Mouse (Mus musculus): Measurements from ENCODE around the gene Cdk1. TPM values are rescaled to one million over a fixed set of nuclear protein-coding genes. Genes with fewer than 3 reads are reported as not detected.

Gene Cdk1
- total and polyA plus RNA-seq, 3 experiments: 0.52 to 1.1 (median 1.1) TPM

DNA sequence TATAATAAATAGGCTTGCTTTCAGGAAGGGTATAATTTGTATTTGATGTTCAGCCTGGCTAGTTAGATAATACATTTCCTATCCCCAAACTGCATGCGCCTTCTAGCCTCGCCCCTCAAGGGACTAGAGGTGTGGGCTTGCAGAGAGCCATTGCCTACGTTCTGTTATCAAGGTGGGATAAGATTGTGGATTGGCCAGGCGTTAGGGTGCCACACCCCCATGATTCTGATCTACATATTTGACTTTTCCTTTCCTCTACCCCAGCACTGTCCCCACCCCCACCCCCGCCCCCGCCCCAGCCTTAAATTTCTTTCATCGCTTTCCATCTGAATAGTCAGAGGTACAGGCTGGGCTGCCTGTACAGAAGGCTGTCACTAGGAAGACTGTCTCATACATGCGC is 34.0 kb upstream of the Cdk1 start:
- no peak overlapping the region for H3K4me3 ChIP-seq
- DNase-seq: no peak
- no peaks in the 10 kb centered on the region for H3K27me3 ChIP-seq (ENCODE audit: control insufficient read depth, insufficient read depth, low read length)
- intact Hi-C loops (cut with DNase I): no loop called here
- H3K27ac ChIP-seq: no peak overlapping the region
- no peaks in the 10 kb centered on the region for H3K36me3 ChIP-seq (ENCODE audit: control insufficient read depth, insufficient read depth, low read length)
- no peaks in the 10 kb centered on the region for H3K4me1 ChIP-seq (ENCODE audit: control insufficient read depth, insufficient read depth, low read length)
- H3K9ac ChIP-seq (ENCODE audit: low read depth, low read length): no peak overlapping the region
- WGBS: 70% methylated on average over 8 of the region's 8 CpGs
- no peak for TF ChIP-seq CTCF (IDR thresholded peaks at IDR 0.05)
- no peak for TF ChIP-seq POLR2A (IDR thresholded peaks at IDR 0.05; ENCODE audit: insufficient read depth, low read depth, low read length)
- no peak for TF ChIP-seq EP300 (IDR thresholded peaks at IDR 0.05; ENCODE audit: insufficient read depth, low read depth, low read length)
- no peaks in the 10 kb centered on the region for H3K79me2 ChIP-seq (replicated peaks; ENCODE audit: control insufficient read depth, insufficient read depth, low read length)

DNA sequence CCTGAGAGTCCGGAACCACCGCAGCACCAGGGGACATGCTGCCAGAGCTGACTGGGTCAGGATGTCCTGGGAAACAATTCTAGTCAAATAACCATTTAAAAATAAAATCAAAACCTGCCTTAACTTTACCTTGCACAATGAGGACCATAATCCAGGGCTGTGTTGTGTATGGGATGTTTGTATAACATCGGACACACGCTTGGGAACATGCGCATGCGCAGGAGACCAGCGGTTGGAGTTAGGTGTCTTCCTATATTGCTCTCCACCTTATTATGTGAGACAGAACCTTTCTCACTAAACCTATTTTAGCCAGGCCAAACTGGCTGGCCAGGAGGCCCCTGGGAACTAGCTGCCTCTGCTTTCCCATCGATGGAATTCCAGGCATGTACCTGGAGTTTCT is 32.4 kb upstream of the Cdk1 start:
- Histone ChIP-seq H3K9ac (ENCODE audit: low read depth, low read length) (no peak overlapping the region), H3K4me3 (no peak overlapping the region), H3K36me3 (ENCODE audit: control insufficient read depth, insufficient read depth, low read length) (no peaks in the 10 kb centered on the region), H3K79me2 (replicated peaks; ENCODE audit: control insufficient read depth, insufficient read depth, low read length) (no peaks in the 10 kb centered on the region), H3K27ac (no peak overlapping the region), H3K27me3 (ENCODE audit: control insufficient read depth, insufficient read depth, low read length) (no peaks in the 10 kb centered on the region), H3K4me1 (ENCODE audit: control insufficient read depth, insufficient read depth, low read length) (no peaks in the 10 kb centered on the region)
- intact Hi-C loops (cut with DNase I): no loop called here
- no peak for TF ChIP-seq CTCF (IDR thresholded peaks at IDR 0.05)
- no peak for TF ChIP-seq POLR2A (IDR thresholded peaks at IDR 0.05; ENCODE audit: insufficient read depth, low read depth, low read length)
- no peak for TF ChIP-seq EP300 (IDR thresholded peaks at IDR 0.05; ENCODE audit: insufficient read depth, low read depth, low read length)
- WGBS: 92% methylated on average over 8 of the region's 8 CpGs
- no peak for DNase-seq

DNA sequence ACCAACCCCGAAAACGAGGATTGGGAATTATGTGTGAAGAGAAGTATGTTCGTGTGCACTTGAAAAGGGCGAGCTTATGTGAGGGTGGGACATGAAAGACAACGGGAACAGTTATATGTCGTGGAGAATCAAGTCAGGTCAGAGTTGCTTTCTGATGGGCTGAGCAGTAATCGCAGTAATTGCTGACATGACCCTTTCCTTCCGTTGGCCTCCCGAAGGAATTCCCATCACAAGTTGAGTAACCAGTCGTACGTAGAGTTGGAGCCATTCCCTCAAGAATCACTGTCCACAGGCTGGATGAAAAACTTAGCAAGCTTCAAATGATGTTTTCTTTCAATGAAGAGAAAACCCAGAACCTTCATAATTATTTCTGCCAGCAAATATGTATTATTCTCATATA is 31.9 kb upstream of the Cdk1 start:
- whole genome bisulfite sequencing: 73% methylated on average over 11 of the region's 11 CpGs
- Histone ChIP-seq H3K4me1 (ENCODE audit: control insufficient read depth, insufficient read depth, low read length) (no peaks in the 10 kb centered on the region), H3K4me3 (no peak overlapping the region), H3K36me3 (ENCODE audit: control insufficient read depth, insufficient read depth, low read length) (no peaks in the 10 kb centered on the region), H3K9ac (ENCODE audit: low read depth, low read length) (no peak overlapping the region), H3K27ac (no peak overlapping the region), H3K79me2 (replicated peaks; ENCODE audit: control insufficient read depth, insufficient read depth, low read length) (no peaks in the 10 kb centered on the region), H3K27me3 (ENCODE audit: control insufficient read depth, insufficient read depth, low read length) (no peaks in the 10 kb centered on the region)
- intact Hi-C loops (cut with DNase I): no loop called here
- no peak for TF ChIP-seq POLR2A (IDR thresholded peaks at IDR 0.05; ENCODE audit: insufficient read depth, low read depth, low read length)
- TF ChIP-seq EP300 (IDR thresholded peaks at IDR 0.05; ENCODE audit: insufficient read depth, low read depth, low read length): no peak
- DNase-seq: no peak

DNA sequence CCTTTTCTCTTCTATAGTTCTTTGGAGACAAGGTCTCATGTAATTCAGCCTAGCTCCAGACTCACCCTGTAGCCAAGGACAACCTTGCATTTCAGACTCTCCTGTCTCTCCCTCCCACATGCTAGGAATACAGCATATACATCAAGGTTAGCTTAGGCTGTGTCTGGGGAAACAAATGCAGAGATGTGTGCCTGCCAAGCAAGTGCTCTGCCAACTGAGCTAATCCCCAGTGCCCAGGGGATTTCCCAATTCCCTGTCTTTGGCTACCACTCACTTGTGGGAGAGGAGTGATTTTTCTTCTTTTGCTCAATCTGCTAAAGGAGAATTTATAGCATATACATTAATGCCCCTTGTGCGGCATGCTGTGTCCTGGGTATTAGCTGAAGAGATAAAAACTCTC is 30.4 kb upstream of the Cdk1 start:
- no peak for TF ChIP-seq CTCF (IDR thresholded peaks at IDR 0.05)
- no peak for TF ChIP-seq POLR2A (IDR thresholded peaks at IDR 0.05; ENCODE audit: insufficient read depth, low read depth, low read length)
- no peak for TF ChIP-seq EP300 (IDR thresholded peaks at IDR 0.05; ENCODE audit: insufficient read depth, low read depth, low read length)
- no peak for DNase-seq
- Histone ChIP-seq H3K27me3 (ENCODE audit: control insufficient read depth, insufficient read depth, low read length) (no peaks in the 10 kb centered on the region), H3K9ac (ENCODE audit: low read depth, low read length) (no peak overlapping the region), H3K4me1 (ENCODE audit: control insufficient read depth, insufficient read depth, low read length) (no peaks in the 10 kb centered on the region), H3K4me3 (no peak overlapping the region), H3K36me3 (ENCODE audit: control insufficient read depth, insufficient read depth, low read length) (no peaks in the 10 kb centered on the region), H3K27ac (no peak overlapping the region), H3K79me2 (replicated peaks; ENCODE audit: control insufficient read depth, insufficient read depth, low read length) (no peaks in the 10 kb centered on the region)
- WGBS: 91% methylated on average over 1 of the region's 1 CpGs
- intact Hi-C loops (cut with DNase I): no loop called here

DNA sequence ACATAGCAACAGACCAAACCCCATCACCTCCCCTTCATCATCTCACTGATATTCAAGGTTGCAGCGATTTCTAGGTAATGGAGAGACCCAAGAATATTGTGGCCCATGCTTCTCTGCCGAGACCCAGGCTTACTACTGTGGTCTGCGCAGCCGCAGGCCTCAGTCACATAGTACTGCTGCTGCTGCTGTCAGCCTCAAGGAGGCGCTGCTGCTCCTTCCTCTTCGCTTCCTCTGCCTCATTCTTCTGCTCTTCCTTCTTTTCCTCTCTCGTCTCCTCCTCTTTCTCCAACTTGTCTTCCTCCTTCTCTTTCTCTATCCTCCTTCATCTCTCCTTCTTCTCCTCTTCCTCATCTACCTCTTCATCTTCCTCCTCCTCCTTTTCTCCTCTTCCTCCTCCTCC is 22.4 kb upstream of the Cdk1 start:
- DNase-seq: no peak
- Histone ChIP-seq H3K27me3 (ENCODE audit: control insufficient read depth, insufficient read depth, low read length) (no peaks in the 10 kb centered on the region), H3K4me1 (ENCODE audit: control insufficient read depth, insufficient read depth, low read length) (no peaks in the 10 kb centered on the region), H3K9ac (ENCODE audit: low read depth, low read length) (no peak overlapping the region), H3K79me2 (replicated peaks; ENCODE audit: control insufficient read depth, insufficient read depth, low read length) (no peaks in the 10 kb centered on the region), H3K36me3 (ENCODE audit: control insufficient read depth, insufficient read depth, low read length) (no peaks in the 10 kb centered on the region), H3K27ac (no peak overlapping the region), H3K4me3 (no peak overlapping the region)
- TF ChIP-seq EP300 (IDR thresholded peaks at IDR 0.05; ENCODE audit: insufficient read depth, low read depth, low read length): no peak
- TF ChIP-seq POLR2A (IDR thresholded peaks at IDR 0.05; ENCODE audit: insufficient read depth, low read depth, low read length): no peak
- no peak for TF ChIP-seq CTCF (IDR thresholded peaks at IDR 0.05)
- intact Hi-C loops (cut with DNase I): no loop called here
- 59% methylated on average over 7 of the region's 7 CpGs for WGBS

DNA sequence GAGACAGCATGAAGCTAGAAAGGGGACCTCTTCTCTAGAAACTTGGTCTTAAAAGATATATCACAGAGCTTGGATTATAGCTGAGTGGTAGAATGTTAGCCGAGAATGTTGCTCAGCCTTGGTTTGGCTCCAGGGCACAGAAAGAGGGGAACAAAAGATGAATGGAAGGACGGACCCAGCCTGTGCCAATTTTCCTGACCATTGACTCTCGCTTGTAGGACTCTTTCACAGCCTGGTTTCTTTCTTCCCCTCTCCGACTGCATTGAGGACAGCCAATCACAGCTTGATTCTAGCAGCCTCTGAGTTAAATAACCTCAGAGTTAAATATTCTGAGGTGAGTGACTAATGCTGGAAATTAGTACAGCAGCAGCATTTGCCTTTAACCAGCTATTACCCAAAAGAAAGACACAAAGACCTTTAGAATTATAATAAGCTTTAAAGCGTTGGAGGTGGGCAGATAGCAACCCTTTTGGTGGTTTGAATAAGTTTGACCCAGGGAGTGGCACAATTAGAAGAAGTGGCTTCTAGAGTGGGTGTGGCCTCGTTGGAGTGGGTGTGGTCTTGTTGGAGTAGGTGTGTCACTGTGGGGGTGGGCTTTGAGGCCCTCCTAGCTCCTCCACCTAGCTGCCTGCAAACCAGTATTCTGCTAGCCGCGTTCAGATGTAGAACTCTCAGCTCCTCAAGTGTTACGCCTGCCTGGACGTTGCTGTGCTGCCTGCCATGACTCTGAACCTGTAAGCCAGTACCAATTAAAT is 21.2 kb upstream of the Cdk1 start:
- TF ChIP-seq CTCF (IDR thresholded peaks at IDR 0.05) (no peak), EP300 (IDR thresholded peaks at IDR 0.05; ENCODE audit: insufficient read depth, low read depth, low read length) (no peak), POLR2A (IDR thresholded peaks at IDR 0.05; ENCODE audit: insufficient read depth, low read depth, low read length) (no peak)
- H3K79me2 ChIP-seq (replicated peaks; ENCODE audit: control insufficient read depth, insufficient read depth, low read length): no peaks in the 10 kb centered on the region
- H3K4me1 ChIP-seq (ENCODE audit: control insufficient read depth, insufficient read depth, low read length): no peaks in the 10 kb centered on the region
- H3K4me3 ChIP-seq: no peak overlapping the region
- intact Hi-C loops (cut with DNase I): loop anchor here (5.0 kb wide), 1 partner anchor 278 kb away; no protein-coding TSS in a partner anchor
- no peak for DNase-seq
- H3K27me3 ChIP-seq (ENCODE audit: control insufficient read depth, insufficient read depth, low read length): no peaks in the 10 kb centered on the region
- no peaks in the 10 kb centered on the region for H3K36me3 ChIP-seq (ENCODE audit: control insufficient read depth, insufficient read depth, low read length)
- no peak overlapping the region for H3K27ac ChIP-seq
- WGBS: 72% methylated on average over 10 of the region's 10 CpGs
- H3K9ac ChIP-seq (ENCODE audit: low read depth, low read length): no peak overlapping the region
